Mouse (Mus musculus) liver, embryonic 15.5 days (tissue): ENCODE measurements around the gene Zfp618. TPM values are rescaled to one million over a fixed set of nuclear protein-coding genes. Genes with fewer than 3 reads are reported as not detected.
A peak's percentile ranks its signal among the peaks of the same experiment; 100 is the strongest.

Source experiments
- ATAC-seq: fragments of 200-750 bp; cut with Nextera tagmentation; 2 replicates; pipeline ENCODE4 v1.8.0; 2017; ENCODE audit warnings: moderate number of reproducible peaks, mild to moderate bottlenecking, moderate library complexity; ENCODE audit not compliant: insufficient read depth
- H3K27ac ChIP-seq: fragments of 300-500 bp; sonication (generic); replicated peaks from 2 replicates; pipeline ENCODE4 v1.5.1; 2015; ENCODE audit warnings: mild to moderate bottlenecking, inconsistent platforms
- H3K27me3 ChIP-seq: fragments of 300-500 bp; sonication (generic); 2 replicates; pipeline ENCODE4 v1.6.1; 2015; ENCODE audit warnings: mild to moderate bottlenecking, inconsistent platforms
- H3K36me3 ChIP-seq: fragments of 300-500 bp; sonication (generic); replicated peaks from 2 replicates; pipeline ENCODE4 v1.6.1; 2015; ENCODE audit warnings: moderate library complexity, mild to moderate bottlenecking, inconsistent platforms
- H3K4me1 ChIP-seq: fragments of 300-500 bp; sonication (generic); replicated peaks from 2 replicates; pipeline ENCODE4 v1.6.1; 2015; ENCODE audit warnings: inconsistent platforms
- H3K4me2 ChIP-seq: fragments of 300-500 bp; sonication (generic); 2 replicates; pipeline ENCODE4 v1.6.1; 2015; ENCODE audit warnings: moderate library complexity, mild to moderate bottlenecking, inconsistent platforms
- H3K4me3 ChIP-seq: fragments of 300-500 bp; sonication (generic); replicated peaks from 2 replicates; pipeline ENCODE4 v1.5.1; 2015; ENCODE audit warnings: mild to moderate bottlenecking, inconsistent platforms
- H3K9ac ChIP-seq: fragments of 300-500 bp; sonication (generic); 2 replicates; pipeline ENCODE4 v1.6.1; 2015; ENCODE audit warnings: moderate library complexity, mild to moderate bottlenecking, inconsistent platforms
- H3K9me3 ChIP-seq: fragments of 300-500 bp; sonication (generic); replicated peaks from 2 replicates; pipeline ENCODE4 v1.6.1; 2016; ENCODE audit warnings: inconsistent platforms
- WGBS: fragments of 180-500 bp; shearing (Covaris S2); methylation state at CpG from one replicate; pipeline ENCODE4 v1.1.7; 2015; ENCODE audit warnings: mixed read lengths; ENCODE audit not compliant: insufficient replicate concordance; 5-methylcytosine and 5-hydroxymethylcytosine counted together
- polyA plus RNA-seq: library from polyadenylated mRNA; unstranded; fragments of >200 nt; fragmentation: Nextera tagmentation; extraction: Ambion mirVana; gene quantifications from 2 replicates; pipeline ENCODE4 v1.2.1, GENCODE M21; 2015

Gene Zfp618
- polyA plus RNA-seq, 1 experiment from 2014 or later, result 4.3 TPM

- peak; percentile 51 for ATAC-seq
- Histone ChIP-seq H3K4me3 (no peak overlapping the region), H3K4me1 (peaks cover 15% of the 10 kb centered on the region; the same call in 1 of the 2 replicates), H3K4me2 (no peak overlapping the region), H3K36me3 (no peaks in the 10 kb centered on the region), H3K27me3 (no peaks in the 10 kb centered on the region), H3K9ac (no peak overlapping the region), H3K9me3 (no peaks in the 10 kb centered on the region), H3K27ac (no peak overlapping the region)
- WGBS, result 37% methylated on average over 7 of the region's 7 CpGs
These were observed 86.7 kb downstream of the Zfp618 start for GRCm38 (mm10) chr4:63051940-63052661.

- no peak overlapping the region for H3K27ac ChIP-seq
- ATAC-seq, result peak; percentile 12; the same call in 1 of the 2 replicates
These were observed 87.3 kb downstream of the Zfp618 start for GRCm38 (mm10) chr4:63052662-63053033.

GRCm38 (mm10) chr4:63055216-63055745, 89.9 kb downstream of the Zfp618 start:
- Histone ChIP-seq H3K36me3 (no peaks in the 10 kb centered on the region), H3K9me3 (no peaks in the 10 kb centered on the region), H3K4me1 (peaks cover 15% of the 10 kb centered on the region; the same call in 1 of the 2 replicates), H3K4me2 (no peak overlapping the region), H3K27ac (no peak overlapping the region), H3K27me3 (no peaks in the 10 kb centered on the region), H3K4me3 (no peak overlapping the region), H3K9ac (no peak overlapping the region)
- 67% methylated on average over 10 of the region's 10 CpGs for WGBS
- no peak for ATAC-seq

More at GRCm38 (mm10) chr4:63052662-63053033, 87.3 kb downstream of the Zfp618 start:
- 40% methylated on average over 2 of the region's 2 CpGs for WGBS
- Histone ChIP-seq H3K4me2 (no peak overlapping the region), H3K36me3 (no peaks in the 10 kb centered on the region), H3K4me3 (no peak overlapping the region), H3K4me1 (peaks cover 15% of the 10 kb centered on the region; the same call in 1 of the 2 replicates), H3K9ac (no peak overlapping the region), H3K9me3 (no peaks in the 10 kb centered on the region), H3K27me3 (no peaks in the 10 kb centered on the region)

GRCm38 (mm10) chr4:63056641-63057415, 91.5 kb downstream of the Zfp618 start:
- WGBS, result 34% methylated on average over 7 of the region's 7 CpGs
- no peak for ATAC-seq
- Histone ChIP-seq H3K4me2 (no peak overlapping the region), H3K27ac (no peak overlapping the region), H3K4me1 (peaks cover 8% of the 10 kb centered on the region; the same call in 1 of the 2 replicates), H3K36me3 (no peaks in the 10 kb centered on the region), H3K27me3 (no peaks in the 10 kb centered on the region), H3K4me3 (no peak overlapping the region), H3K9me3 (no peaks in the 10 kb centered on the region), H3K9ac (no peak overlapping the region)

DNA sequence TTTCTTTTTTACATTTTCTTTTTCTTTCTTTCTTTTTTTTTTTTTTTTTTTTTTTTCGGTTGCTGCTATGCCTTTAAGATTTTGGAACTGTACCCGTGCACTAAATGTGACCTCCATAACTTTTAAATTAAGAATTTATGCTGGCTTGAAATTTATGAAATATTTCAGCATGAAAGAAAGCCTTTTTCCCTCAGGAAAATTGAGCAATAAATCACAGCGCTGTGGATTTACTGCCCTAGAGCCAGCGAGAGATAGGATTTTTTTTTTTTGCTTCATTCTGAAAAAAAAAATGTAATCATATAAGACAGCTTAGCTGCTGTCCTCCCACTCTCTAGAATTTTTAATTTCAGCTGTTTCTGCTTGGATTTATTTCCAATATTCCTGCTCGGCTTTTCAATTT, 92.2 kb downstream of the Zfp618 start:
- Histone ChIP-seq H3K4me3 (no peak overlapping the region), H3K4me2 (no peak overlapping the region), H3K27ac (no peak overlapping the region), H3K4me1 (0 out of 2 replicates have a peak, but pooled peaks cover 3% of the 10 kb centered on the region), H3K9ac (no peak overlapping the region), H3K36me3 (no peaks in the 10 kb centered on the region), H3K27me3 (no peaks in the 10 kb centered on the region), H3K9me3 (no peaks in the 10 kb centered on the region)
- no peak for ATAC-seq
- 58% methylated on average over 5 of the region's 5 CpGs for WGBS

- no peak overlapping the region for H3K9ac ChIP-seq
- whole genome bisulfite sequencing, result 45% methylated on average over 4 of the region's 4 CpGs
- no peaks in the 10 kb centered on the region for H3K9me3 ChIP-seq
- no peak overlapping the region for H3K27ac ChIP-seq
- H3K27me3 ChIP-seq, result no peaks in the 10 kb centered on the region
- H3K4me3 ChIP-seq, result no peak overlapping the region
- no peak overlapping the region for H3K4me2 ChIP-seq
- H3K36me3 ChIP-seq, result no peaks in the 10 kb centered on the region
- H3K4me1 ChIP-seq, result no peaks in the 10 kb centered on the region
- no peak for ATAC-seq
These were observed 93.3 kb downstream of the Zfp618 start for GRCm38 (mm10) chr4:63058686-63059085.

DNA sequence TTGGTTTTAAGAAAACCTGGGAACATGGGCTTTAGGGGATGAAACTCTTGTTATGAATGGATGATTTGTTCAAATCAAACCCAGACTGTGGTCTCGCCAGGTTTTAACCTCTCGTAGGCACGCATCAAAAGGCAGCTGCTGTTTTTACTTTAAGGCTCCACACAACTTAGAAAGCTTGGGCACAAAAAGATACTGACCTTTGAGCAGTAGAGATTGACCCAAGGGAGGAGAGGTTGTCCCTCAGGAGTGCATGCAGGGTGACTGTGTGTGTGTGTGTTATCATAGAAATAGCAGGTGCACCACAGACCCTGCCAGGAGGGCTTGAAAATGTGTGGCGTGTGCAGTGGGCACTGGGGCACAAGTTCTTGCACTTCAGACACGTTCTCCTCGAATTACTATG, 95.0 kb downstream of the Zfp618 start:
- ATAC-seq, result no peak
- Histone ChIP-seq H3K36me3 (no peaks in the 10 kb centered on the region; the same call in 1 of the 2 replicates), H3K27ac (no peak overlapping the region), H3K9ac (no peak overlapping the region), H3K4me3 (no peak overlapping the region), H3K9me3 (no peaks in the 10 kb centered on the region), H3K4me2 (no peak overlapping the region), H3K27me3 (no peaks in the 10 kb centered on the region), H3K4me1 (no peaks in the 10 kb centered on the region)
- WGBS, result 61% methylated on average over 6 of the region's 6 CpGs

- no peak for ATAC-seq
- Histone ChIP-seq H3K27ac (no peak overlapping the region), H3K4me2 (no peak overlapping the region), H3K27me3 (no peaks in the 10 kb centered on the region), H3K4me3 (no peak overlapping the region), H3K36me3 (no peaks in the 10 kb centered on the region; the same call in 1 of the 2 replicates), H3K9ac (no peak overlapping the region), H3K9me3 (no peaks in the 10 kb centered on the region), H3K4me1 (no peaks in the 10 kb centered on the region)
- WGBS, result 77% methylated on average over 6 of the region's 6 CpGs
These were observed 96.0 kb downstream of the Zfp618 start for GRCm38 (mm10) chr4:63061411-63061810.

DNA sequence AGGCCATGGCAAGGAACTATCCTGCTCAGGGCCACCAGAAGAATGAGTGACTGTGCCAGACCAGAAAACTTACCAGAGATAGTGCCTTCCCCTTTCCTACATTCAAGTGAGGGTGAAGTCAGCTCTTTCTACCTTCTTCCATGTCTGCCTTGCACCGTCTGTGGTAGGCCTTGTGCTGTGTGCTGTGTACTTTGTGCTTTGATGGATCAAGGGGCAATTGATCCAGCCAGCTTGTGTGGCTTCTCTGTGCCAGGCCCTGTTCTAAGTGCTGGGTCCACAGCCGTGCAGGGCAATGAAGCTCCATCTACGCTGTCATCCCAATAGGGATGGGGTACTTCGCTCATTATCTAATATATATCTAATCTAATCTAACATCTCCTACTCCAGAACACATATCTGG, 98.0 kb downstream of the Zfp618 start:
- H3K9ac ChIP-seq, result no peak overlapping the region
- H3K27ac ChIP-seq, result no peak overlapping the region
- 68% methylated on average over 4 of the region's 4 CpGs for WGBS
- H3K4me3 ChIP-seq, result no peak overlapping the region
- no peaks in the 10 kb centered on the region for H3K9me3 ChIP-seq
- H3K4me1 ChIP-seq, result no peaks in the 10 kb centered on the region
- H3K36me3 ChIP-seq, result no peaks in the 10 kb centered on the region; the same call in 1 of the 2 replicates
- H3K4me2 ChIP-seq, result no peak overlapping the region
- no peaks in the 10 kb centered on the region for H3K27me3 ChIP-seq
- ATAC-seq, result no peak

DNA sequence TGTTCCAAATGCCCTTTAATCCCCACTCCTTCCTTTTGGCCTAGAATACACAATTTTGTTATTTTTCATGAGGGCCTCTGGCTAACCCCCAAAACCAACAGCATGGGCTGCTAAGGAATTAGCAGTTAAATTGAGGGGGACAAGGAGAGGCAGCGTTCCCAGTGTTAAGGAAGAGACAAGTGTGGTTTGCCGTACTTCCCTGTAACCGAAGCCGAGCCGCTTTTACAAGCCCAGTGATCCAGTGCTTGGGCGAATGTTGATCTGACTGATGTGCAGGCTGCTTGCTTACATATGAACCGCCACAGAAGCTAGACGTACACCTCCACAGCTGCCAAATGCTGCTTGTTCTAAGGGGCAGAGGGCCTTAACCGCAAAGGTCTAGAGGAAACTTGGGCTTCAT, 99.5 kb downstream of the Zfp618 start:
- WGBS, result 74% methylated on average over 9 of the region's 9 CpGs
- no peak overlapping the region for H3K27ac ChIP-seq
- H3K9me3 ChIP-seq, result no peaks in the 10 kb centered on the region
- H3K4me3 ChIP-seq, result no peak overlapping the region
- no peak overlapping the region for H3K4me2 ChIP-seq
- ATAC-seq, result no peak
- H3K36me3 ChIP-seq, result no peaks in the 10 kb centered on the region; the same call in 1 of the 2 replicates
- no peak overlapping the region for H3K9ac ChIP-seq
- H3K27me3 ChIP-seq, result no peaks in the 10 kb centered on the region
- H3K4me1 ChIP-seq, result no peaks in the 10 kb centered on the region

DNA sequence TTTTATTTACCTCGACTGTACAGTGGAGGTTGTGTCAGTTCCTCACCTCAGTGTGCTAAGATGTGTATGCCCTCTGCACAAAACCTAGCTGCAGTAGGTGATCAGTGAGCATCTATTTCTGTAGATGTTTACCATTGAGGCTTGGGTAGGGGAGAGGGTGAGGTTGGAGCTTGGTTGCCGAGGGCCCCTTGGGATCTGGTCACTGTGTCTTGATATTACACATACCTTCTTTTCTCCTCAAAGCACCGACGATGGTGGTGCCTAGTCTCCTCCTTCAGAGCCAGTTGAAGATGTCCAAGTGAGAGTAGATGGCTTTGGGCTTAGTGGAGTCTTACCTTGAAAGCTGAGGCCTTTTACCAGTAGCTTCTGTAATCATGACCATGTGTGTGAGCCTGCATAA, 101.4 kb downstream of the Zfp618 start:
- H3K9me3 ChIP-seq, result no peaks in the 10 kb centered on the region
- H3K36me3 ChIP-seq, result no peaks in the 10 kb centered on the region; the same call in 1 of the 2 replicates
- H3K27ac ChIP-seq, result no peak overlapping the region
- no peak overlapping the region for H3K4me2 ChIP-seq
- 65% methylated on average over 4 of the region's 4 CpGs for WGBS
- H3K9ac ChIP-seq, result no peak overlapping the region
- H3K4me1 ChIP-seq, result no peaks in the 10 kb centered on the region
- H3K27me3 ChIP-seq, result no peaks in the 10 kb centered on the region
- H3K4me3 ChIP-seq, result no peak overlapping the region
- ATAC-seq, result no peak
